Mouse (Mus musculus): ENCODE results near the gene Tesc.

Gene Tesc

DNA sequence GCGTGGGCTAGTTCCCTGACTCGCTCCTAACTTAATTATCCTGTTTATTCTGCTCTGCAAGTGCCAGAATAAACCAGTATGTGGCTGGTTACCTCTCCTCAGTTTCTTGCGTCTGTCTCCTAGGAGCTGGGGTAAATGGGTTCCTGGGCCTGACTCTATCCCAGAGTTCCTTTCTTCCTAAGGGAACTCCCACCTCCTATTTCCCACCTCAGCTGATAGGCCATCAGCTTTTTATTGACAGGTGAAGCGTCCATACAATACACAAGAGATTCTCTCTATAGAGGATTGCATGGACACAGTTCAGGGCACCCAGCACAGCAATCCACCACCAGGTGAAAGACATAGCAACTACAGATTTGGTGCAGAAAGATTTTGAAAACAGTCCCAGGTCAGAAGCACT, 16.2 kb downstream of the Tesc start:
- DNase-seq (ENCODE audit: low read depth, low spot score), result no peak

DNA sequence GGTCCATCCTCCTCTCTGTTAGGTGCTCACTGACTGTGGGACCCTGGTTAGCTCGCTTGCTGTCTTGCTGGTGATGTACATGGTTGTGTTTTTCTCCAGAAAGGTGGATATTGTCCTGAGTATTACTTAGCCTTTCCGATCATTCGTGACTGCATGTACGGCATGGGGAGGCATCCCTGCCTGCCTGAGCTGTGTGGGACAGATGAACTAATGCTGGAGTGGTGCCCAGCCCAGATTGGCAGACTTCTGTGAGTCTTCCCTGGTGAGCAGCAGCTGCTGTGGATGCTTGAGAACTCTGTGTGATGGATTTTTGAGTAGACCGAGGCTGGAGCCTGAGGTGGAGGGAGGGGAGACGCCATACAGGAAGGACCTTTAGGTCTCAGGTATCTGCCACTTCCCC, 17.4 kb downstream of the Tesc start:
- no peak for DNase-seq (ENCODE audit: low read depth, low spot score)

DNA sequence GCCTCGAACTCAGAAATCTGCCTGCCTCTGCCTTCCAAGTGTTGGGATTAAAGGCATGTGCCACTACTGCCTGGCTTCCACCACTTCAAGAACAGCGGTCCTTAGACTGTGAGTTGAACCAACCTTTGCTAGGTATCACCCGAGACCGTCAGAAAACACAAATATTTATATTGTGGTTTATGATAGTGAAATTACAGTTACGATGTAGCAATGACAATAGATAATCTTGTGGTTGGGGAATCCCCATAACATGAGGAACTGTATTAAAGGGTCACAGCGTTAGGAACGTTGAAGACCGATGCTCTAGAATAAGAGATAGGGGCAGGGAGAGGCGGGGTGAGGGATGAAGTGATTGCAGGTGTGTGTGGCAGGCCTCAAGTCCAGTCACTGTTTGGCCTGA, 17.8 kb downstream of the Tesc start:
- DNase-seq (ENCODE audit: low read depth, low spot score), result peak; percentile 68

DNA sequence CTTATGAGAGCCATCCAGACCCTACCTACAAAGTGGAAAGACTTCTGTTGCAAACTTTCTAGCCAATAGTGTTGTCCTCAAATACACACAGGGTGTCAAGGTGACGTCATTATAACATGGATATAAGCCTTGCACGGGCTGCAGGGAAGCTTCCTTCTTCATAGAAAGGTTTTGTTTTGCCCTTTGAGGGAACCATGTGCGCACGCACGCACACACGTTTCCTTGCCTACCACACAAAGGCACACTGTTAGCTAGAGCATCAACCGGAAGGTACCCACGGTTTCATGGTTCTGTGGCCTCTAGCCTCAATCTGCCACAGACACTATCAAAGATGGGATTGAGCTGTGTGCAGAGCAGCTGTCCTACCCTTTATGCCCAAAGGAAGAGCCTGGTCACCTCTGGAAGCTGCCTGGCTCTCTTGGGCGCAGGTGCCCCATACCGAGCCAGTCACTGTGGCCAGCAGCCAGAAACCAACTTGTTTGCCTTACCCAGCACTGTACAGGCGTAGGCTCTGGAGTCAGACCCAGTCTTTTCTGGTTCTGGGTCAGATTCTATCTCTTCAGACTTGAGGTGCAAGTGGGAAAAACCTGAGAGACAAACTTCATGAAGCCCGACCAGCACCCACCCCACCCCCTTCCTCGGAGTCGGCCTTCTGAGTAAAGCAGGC, 19.7 kb downstream of the Tesc start:
- DNase-seq (ENCODE audit: low read depth, low spot score), result peak; percentile 76

DNA sequence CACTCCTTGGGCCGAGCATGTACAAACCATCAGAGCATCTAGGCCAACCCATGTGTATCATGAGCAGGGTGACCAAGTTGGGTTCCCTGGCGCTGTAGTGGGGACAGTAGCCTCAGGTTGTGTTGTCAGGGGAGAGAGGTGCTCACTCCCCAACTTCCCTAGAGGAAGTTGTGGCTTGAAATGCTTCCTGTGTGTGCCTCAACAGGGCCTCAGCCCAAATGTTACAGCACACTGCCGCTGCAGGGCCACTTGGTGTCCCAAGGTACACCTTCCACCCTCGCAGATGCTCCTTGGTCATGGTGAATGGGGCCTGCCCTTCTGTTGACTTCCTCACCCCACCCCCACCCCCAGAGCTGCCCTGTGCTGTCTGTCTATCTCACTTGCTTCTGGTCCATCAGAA, 20.9 kb downstream of the Tesc start:
- peak; percentile 52 for DNase-seq (ENCODE audit: low read depth, low spot score)

DNA sequence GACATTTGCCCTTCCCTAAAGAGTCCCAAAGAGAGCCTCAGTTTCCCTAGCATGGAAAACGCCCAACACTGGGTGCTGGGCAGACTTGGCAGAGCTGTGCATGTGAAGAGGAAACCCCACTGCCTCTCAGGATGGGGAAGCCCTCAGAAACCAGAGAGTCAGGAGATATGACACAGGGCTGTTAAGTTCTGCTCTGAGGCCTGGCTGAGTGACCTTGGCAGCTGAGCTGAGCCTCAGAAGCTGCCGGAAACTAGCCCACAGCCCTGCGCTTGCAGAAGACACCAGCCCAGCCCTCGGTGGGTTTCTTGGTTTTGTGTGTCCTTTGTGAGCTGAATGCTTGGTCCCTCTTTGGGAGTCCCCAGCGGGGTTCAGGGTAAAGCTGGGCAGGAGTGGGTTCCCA, 21.4 kb downstream of the Tesc start:
- DNase-seq (ENCODE audit: low read depth, low spot score), result no peak

DNA sequence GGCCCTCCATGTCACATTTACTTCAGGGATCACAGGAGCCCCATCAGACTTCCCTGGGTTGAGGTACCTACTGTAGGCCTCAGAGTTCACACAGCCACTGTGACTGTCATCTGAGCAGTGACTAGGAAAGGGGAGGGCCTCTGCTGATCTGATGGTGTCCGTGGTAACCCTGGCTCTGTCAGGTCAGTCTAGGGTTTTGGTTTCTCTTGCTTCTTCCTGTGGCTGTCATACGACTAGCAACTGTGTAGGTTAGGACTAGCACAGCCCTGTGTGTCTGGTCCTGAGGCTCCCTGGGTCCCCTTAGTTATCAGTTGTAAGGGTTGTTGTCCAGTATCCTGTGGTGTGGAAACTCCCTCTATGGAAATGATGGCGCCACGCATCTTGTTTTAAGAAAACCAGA, 23.2 kb downstream of the Tesc start:
- no peak for DNase-seq (ENCODE audit: low read depth, low spot score)

DNA sequence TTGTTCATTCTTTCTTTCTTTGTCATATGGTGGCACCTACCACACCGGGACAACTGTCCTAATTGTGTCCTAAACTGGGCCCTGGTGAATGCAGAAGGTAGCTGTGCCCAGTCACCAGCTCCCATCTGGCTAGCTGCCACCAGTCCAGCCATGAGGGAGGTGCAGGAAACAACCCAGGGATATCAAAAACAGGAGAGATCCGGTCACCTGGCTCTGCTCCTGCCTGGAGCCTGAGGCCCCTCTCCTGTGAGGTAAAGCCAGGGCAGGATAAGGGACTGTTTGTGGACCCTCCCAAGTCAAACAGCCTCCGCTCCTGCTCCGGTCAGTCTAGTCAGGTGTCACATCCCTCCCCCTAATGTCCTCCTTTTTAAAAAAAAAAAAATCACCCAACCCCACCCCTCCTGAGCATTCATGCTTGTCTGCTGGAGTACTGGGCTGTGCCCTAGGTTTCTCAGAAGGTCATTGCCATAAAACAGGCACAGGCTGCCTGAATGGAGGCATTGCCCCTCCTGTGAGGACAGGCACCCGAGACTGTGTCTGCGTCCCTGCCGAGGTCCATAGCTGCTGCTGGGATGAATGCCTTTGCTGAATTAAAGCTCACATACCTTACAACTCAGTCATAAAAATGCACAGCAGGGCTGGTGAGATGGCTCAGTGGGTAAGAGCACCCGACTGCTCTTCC, 24.6 kb downstream of the Tesc start:
- no peak for DNase-seq (ENCODE audit: low read depth, low spot score)

DNA sequence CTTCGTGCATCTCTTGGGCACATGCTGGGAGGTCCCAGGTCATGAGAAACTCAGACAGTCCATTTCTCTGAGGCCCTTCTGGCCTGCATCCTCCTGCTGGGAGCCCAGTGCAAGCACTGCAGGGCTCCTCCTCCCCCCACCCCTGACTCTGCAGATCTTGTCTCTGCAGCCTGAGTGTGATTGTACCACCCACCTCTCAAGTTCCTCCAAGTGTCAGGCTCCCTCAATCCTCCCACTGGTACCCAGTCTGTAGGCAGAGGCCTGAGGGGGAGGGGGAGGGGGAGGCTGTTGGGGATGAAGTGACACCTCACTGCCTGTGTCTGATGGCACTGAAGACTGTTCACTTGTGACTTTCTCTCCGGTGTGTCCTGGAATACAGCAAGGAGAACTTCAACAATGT, 25.7 kb downstream of the Tesc start:
- no peak for DNase-seq (ENCODE audit: low read depth, low spot score)

DNA sequence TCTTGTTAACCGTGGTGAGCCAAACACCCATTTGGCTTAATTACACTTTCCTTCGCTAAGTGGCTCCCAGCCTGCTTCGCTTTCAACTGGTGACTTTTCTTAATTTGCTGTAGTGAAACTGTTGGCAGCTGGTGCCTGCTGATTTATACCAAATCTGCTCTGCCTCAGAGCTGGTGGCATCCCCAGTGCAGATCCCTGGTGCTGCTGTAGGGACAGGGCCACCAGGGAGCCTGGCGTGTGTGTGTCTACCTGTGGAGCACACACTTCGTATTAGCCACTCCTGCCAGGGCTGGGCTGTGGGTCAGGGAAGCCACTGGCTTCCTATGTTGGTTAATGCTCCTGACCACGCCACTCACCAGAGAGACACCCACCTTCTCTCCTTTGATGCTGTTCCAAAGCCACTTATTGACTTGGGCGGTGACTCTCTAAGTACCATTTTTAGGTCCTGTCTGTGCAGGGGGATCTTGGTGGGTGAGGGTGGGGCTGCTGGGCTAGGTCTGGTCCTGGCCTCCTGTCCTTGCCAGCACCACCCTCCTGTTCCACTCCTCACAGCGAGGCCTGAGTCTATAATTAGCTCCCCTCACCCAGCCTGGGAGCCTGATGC, 30.1 kb downstream of the Tesc start:
- no peak for DNase-seq (ENCODE audit: low read depth, low spot score)

DNA sequence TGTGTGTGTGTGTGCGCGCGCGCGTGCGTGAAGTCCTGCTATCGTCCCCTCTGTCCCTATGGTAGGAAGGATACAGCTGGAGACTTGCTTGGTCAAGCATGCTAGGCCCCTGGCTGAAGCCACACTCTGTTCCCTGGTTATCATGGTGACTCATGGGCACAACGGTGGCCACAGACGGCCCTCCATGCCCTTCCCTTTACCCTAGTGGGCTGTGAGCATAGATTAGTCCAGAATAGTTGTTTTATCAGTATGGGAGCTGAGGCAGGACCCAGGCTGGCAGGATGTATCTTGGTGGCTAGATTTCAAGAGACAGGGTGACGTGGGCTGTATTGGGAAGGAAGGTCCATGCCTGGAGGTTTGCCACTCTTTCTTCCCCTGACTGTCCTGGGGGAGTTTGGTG, 31.3 kb downstream of the Tesc start:
- DNase-seq (ENCODE audit: low read depth, low spot score), result no peak

DNA sequence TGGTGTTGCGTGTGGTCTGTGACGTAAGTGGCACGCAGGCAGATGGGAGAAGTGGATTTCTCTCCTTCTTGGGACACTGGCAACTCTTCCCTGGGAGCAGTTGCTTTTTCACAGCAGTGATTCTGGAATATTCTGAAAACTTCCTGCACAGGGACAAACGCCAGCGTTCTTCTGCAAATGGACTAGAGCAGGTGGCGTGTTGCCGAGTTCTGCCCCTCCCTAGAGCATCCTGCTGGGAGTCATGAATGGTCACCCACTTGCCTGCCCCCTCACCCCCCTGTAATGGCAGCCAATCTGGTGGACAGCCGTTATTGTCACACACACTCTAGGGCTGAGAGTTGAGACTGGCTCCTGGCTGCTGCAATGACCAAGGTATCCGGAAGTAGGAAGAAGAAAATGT, 32.1 kb downstream of the Tesc start:
- DNase-seq (ENCODE audit: low read depth, low spot score), result no peak

DNA sequence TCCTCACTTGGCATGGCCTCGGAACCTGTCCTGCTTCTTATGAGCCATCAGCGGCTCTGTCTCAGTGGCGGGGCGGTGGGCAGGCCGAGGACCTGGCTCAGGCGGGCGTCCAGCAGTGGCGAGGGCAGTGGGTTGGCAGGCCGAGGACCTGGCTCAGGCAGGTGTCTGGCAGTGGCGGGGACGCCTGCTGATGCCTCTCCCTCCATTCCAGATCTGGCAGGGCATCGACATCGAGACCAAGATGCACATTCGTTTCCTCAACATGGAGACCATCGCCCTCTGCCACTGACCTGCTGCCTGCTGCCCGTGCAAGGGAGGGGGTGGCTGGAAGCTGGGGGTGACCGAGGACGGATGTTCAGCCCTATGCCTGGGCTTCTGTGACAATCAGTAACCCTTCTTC, 33.8 kb downstream of the Tesc start:
- DNase-seq (ENCODE audit: low read depth, low spot score), result no peak

DNA sequence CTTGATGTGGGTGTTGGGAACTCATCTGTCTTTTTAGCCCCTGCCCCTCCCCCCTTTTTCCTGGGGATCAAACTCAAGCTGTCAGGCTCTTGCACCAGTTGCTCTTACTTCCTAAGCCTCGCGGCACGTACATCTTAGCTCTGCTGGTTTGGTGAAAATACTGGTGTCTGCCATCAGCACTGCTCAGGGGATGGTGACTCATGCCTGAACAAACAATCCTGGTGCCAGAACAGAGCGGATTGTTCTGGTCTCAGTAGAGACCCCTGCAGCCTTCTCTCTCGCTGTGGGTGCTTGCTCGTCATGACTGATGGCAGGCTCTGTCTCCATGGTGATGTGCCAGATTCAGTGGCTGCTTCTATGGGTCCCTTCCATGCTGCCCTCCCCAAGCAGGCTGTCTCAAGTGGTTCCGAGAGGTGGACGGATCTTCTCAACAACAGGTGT, 35.7 kb downstream of the Tesc start:
- DNase-seq (ENCODE audit: low read depth, low spot score), result no peak

DNA sequence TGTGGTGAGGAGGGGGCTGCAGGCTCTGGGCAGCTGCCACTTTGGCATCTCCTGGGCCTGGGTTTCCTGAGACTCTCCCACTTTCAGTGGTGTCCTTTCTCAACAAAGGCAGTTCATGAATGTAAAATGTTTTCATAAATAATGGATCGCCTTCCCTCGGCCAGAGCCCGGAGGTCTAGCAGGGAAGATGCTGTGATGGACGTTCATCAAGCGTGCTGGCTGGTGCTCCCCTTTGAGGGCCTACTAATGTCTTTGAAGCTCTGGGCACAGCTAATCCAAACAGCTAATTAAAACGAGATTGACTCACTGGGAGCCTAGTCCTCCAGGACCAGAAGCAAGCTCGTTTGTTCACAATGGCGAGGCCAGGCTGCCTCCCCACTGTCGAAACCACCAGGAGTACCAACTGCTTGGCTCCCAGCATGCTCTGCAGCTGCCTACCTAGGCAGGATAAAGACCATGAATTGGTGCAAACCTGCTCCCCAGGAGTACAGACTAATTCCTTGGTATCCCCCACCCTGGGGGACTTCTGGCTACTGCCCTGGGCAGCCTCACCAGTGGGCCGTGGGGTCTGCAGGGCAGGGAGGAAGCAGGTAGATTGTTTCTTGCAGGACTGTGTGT, 36.9 kb downstream of the Tesc start:
- DNase-seq (ENCODE audit: low read depth, low spot score), result no peak

DNA sequence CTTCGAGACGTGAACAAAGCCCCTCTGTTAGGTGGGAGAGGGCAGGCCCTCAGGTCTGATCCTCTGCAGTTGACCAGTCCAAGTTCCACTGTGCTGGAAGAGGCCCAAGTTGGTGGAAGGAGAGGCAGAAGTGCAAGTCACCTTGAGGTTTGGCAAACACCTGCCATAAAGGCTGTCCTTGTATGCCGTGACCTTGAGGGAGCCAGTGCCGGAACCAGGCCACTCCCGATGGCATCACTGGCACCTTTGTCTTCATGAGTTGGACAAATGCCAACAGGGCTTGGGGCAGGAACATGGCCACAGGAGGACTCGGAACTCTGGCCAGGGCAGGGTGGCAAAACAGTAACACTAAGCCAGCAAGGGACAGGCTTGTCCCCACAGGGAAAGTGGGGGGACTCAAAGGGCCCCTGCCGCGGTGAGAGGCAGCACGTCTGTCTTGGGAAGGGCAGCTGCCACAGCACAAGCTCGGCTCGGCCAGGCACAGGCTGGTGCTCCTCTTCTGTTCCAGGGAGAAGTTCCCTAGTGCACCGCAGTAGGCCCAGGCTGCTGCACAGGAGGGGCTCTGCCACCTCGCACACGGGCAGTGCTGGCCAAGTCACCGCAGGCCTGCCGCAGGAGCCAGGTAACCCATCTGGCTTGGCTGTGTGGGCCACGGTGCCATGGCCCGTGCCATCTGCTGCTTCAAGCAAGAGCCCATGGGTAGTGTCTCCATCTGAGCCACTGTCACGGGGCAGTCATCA, 38.1 kb downstream of the Tesc start:
- DNase-seq (ENCODE audit: low read depth, low spot score), result no peak

DNA sequence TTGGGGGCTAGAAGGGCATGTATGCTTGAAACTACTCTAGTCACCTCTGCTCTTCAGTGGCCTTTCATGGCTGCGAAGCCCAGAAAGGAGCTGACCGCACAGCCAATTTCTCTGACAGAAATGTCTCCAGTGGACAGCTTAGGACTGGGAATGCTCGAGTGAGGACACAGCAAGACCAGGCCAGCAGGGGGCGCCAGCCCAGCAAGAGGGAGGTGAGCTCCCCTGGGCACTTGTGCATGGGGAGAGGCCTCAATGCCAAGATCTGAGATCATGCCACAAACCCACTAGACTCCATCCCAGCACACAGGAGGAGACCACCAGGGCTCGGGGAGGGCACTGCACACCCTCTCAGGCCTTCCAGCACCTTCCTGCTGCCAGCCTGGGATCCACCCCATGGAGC, 39.3 kb downstream of the Tesc start:
- DNase-seq (ENCODE audit: low read depth, low spot score), result peak; percentile 82

DNA sequence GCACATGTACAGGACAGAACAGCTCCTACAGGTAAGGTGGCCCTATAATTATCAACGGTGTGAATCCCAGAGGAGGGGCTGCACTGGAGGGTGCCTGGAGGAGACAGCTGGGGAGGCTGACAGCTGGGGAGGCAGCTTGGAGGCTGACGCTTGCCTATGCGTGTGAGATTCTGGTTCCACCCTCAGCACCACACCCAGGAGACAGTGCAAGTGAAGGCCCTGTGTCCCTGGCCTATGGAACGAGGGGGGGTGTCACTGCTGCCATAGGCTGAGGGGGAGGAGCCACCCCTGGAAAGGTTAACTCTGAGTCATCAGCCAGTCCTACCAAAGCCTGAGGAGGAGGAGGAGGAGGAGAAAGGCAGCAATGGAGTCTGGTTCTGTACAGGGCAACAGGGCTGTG, 40.0 kb downstream of the Tesc start:
- DNase-seq (ENCODE audit: low read depth, low spot score), result peak; percentile 38

DNA sequence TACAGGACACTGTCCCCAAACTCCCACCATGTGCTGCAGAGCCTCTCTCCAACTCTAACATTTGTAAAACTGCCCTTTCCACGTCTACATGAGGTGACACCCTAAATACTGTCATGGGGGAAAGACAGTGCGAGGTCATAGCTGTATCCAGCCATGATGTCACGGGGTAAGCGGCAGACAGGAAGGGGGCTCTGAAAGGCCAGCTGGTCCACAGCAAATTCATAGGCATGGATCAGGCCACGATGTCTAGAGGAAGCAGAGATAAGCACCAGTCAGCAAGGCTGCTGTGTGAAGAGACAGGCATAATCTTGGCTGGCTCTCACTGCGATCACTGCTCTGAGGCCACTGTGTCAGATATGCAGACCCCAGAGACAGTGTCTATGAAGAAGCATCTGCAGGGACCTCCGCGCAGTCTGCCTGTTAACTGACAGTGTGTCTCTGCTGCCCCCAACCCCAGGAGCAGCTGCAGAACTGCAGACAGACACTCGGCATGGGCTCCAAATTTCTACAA, 40.5 kb downstream of the Tesc start:
- no peak for DNase-seq (ENCODE audit: low read depth, low spot score)

DNA sequence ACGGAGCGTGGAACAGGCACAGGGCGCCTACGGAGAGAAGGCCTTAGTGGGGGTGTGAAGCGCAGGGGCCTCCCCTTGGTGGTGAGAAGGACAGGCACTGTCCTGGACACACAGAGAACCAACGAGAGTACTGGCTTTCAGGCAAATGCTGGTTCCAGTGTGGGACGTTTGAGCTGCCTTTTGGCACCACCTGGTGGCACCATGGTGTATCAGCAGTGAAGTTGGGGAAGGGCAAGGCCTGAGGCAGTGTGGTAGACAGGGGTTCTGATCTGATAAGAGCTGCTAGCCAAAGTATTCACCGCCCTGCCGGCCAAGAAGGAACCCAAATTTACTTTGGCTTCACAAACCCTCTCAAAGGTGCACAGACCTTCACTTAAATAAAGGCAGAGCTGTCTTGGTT, 41.8 kb downstream of the Tesc start:
- DNase-seq (ENCODE audit: low read depth, low spot score), result peak; percentile 90

DNA sequence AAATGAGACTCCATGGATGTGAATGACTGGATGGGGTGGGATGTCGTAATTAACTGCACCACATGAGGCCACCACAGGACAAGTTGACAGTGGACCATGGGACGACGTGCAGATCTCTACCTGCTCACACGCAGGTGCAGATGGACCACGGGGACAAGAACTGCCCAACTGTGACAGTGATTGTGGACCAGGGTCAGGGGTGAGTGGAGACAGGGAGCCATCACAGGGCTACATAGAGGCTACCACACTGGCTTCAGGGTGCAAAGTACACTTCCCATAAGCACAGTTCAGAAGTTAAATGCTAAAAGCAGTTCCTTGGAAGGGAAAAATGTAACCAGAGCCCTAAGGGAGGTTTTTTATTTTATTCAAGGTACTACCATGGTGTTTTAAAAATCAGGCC, 44.2 kb downstream of the Tesc start:
- no peak for DNase-seq (ENCODE audit: low read depth, low spot score)

DNA sequence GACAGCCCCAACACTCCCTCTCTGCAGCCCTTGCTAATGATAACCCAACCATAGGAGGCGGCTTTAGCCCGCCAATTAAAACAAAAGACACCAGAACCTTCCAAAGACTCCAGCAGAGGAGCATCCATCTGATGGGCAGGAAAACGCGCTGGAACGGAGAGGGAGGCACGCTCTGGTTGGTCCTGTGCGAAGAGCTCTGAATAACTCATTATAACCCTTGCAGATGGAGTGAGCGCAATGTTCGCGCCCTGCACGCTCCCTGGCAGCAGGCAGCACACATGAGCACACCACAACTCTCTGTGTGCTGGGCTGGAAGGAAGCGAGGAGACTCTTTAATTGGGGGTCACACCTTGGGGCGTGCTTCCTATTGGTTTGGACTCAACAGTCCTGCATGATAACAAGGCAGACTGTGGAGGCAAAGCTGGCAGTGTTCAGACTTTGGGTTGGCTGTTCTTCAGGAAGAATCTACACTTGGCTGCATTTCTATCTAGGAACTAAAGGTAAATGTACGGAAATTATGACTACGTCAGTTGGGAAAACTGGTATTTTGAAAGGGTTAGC, 45.8 kb downstream of the Tesc start:
- no peak for DNase-seq (ENCODE audit: low read depth, low spot score)
